Mouse (Mus musculus) MN1 (cell line): ENCODE measurements around the gene Sox13.

Source experiments
- DNase-seq: peaks from one replicate; pipeline ENCODE4 v3.0.0-alpha.2; 2016; ENCODE audit warnings: low spot score

The Sox13 gene

DNA sequence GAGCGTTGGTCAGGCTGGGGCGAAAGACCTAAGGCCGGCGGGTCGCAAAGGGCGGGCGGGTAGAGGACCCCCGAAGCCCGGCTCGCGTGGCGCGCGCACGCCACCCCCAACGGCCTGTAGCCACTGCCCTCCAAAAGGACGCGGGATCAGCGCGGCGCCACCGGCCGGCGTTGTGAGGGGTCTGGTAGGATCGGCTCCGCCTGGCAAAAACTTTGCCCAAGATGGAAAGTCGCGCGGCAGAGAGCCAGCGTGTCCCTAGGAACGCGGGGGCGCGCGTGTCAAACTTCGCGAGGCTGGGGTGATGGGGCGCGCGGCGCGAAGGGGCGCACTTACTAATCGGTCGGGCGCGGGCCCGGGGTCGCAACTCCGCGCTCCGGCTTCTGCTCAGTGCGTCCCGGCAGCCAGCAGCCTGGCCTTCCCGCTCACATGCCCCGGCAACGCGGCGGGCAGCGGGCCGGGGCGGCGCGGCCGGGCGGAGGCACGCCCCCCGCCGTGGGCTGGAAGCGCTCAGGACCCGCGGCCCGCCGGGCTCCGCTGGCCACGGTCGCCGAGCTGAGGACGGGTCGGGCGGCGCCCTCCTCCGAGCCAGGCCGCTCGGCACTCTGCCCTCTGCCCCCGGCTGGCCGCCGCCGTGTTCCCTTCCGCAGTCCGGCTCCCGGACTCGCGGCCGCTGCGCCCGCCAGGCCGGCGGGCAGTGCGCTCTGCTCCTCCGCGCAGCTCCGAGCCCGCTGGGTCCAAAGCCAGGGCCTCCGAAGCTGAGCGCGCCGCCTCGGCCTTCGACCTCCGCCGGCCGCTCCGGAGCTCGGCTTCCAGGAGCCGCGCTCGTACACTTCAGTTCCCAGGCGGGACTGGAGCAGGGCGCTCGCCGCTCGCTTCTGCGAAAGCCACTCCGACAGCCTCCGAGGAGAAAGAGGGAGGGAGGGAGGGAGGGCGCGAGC is at the start of gene Sox13:
Sox13 (minus strand) TSS at position 835 of the 938 bp plus-strand sequence.
- no peak for DNase-seq

DNA sequence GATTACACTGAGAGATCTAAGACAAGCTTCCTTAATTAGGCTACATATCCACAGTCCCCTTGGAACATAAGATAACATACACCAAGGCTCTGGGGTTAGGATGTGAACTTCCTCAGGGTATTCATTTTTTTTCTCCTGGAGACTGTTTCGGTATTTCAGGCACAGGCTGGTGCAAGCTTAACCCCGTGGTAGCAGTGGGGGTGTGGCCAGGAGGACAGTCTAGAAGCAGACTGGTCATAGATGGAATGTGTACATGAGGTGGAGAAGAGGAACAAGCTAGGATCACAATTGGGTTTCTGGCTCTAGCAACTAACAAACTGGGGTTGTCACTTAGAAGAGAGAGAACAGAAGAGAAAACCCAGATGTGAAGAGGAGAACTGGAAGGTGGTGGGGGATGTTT is 47.4 kb upstream of the Sox13 start:
- DNase-seq: no peak

DNA sequence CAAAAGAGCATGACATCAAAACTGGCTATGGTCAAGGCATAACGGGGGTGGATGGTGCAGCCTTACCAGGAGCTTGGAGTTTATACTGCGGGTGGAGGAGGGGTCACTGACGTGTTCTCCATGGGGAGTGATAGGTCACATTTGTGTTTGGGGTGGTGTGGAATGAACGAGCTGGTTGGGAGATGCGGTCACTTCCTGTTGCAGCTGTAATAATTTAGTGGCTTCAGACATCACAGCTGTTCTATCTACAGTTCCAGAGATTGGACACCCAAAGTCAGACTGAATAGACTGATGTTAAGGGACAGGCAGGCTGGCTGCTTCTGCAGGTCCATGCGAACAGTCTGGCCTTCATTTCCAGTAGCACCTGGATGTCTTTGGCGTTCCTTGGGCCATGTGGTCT is 46.9 kb upstream of the Sox13 start:
- no peak for DNase-seq

DNA sequence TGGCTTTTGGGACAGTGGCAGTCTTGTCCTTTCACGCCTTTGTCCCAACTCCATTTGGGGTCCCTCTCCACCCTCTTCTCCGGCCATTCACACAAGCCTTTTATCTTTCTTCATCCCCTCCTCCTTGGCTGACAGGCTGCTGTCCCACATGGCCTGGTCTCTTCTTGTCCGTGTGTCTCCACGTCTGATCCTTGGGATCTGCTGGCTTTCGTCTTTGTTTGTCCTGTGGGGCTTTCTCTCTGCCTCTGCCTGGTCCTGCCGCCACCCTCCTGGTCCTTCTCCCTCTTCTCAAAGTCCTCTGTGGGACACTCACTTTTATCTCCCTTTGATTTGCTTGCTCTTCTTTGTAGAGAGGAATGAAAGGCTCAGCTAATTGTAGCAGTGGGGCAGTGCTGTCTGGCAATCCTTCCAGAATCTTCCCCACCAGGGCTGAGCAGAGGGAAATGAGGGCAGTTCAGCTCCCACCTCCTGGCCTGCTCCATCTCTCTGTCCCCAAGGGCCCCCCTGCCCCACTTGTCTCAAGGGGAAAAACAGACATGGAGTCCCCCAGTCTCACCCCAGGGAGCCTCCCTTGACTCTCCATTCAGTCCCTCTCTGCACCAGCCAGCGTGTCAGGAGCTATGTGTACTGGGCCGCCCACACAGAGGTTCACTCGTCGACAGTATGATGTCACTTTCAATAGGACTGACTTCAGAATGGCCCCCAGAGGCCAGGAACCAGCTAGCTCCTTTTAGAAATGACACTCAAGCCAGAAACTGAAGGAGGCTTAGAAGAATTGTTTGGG is 46.3 kb upstream of the Sox13 start:
- no peak for DNase-seq

DNA sequence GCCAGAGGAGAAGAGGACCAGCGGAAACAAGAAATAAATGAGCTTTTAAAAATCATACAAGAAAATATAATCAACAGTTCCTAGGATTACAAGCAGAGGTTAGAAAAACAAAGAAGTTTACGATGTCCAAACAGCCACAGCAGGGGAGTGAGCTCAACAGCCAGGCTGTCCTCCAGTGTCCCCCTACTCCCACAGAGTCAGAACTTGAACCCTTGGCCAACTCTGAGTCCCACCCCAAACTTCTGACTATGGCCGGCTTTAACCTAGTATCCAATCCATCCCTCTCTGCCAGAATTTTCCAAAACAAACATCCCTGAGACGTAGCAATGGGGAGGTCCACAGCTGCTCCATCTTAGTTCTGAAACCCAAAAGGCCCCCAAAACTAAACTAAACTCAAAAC is 45.0 kb upstream of the Sox13 start:
- no peak for DNase-seq

DNA sequence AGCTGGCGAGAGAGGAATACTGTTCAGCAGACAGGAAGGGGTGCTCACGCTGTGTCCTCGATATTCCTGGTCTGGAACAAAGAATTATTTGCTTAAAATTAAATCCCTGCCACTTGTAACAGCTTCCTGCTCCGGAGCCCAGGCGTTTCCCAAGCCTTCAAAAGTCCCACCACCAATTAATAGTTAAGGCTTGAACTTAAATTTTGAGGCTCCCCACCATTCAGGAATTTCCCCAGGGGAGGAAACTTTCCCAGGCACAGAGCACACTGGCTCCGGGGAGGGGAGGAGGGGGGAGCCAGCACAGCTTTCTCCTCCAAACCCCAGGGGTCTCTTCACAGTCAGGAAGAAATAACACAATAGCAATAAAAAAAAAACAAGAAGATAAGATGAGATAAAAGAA is 44.6 kb upstream of the Sox13 start:
- no peak for DNase-seq

DNA sequence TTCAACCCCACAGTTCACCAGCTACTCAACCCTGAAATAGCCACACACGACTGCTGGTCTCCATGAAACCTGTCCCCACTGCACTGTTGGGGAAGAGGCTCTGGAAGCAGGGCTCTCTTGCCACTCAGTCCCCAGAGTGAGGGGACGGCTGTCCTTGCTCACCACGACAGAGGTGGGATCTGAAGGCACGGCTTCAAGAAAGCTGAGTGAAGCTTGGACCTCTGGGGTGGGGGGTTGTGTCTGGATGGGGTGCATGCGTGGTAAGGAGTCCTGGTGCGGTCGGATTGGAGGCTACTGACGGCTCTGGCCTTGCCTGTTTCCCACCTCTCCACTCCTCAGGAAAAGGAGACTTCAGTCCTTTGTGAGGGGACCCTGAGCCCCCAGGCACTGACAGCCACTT is 43.7 kb upstream of the Sox13 start:
- DNase-seq: no peak

DNA sequence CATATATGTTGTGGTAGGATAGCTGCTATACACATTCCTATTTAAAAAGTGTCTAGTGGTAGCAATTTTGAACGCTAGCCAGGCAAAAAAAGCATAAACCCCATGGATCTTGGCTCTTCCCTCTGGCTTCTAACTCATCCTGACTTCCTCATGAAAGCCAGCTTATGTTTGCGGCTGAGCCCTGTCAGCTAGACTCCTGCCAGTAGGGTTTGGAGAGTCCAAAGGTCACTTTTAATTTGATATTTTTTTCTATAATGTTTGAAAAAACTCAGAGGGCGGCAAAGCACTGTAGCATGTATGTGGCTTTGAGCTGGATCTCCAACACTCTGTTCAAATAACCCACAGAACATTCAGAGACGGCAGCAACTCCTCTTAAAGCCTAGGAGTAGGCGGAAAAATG is 39.0 kb upstream of the Sox13 start:
- no peak for DNase-seq

DNA sequence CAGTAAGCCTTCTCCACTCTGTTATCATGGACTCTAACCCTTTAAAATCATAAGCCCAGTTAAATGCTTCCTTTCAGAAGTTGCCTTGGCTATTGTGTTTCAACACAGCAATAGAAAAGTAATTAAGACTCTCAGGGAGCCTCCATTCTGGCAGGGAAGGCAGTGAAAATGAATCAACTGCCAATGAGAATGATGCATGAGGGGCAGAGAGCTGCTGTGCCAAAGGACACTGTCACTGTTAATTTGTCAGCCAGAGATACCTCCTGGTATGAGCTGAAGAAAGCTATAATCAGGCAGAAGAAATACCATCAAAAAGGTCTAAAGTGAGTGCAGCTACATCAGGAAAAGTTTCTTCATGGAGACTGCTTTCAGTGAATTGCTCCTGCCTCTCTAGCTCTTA is 36.8 kb upstream of the Sox13 start:
- DNase-seq: no peak

DNA sequence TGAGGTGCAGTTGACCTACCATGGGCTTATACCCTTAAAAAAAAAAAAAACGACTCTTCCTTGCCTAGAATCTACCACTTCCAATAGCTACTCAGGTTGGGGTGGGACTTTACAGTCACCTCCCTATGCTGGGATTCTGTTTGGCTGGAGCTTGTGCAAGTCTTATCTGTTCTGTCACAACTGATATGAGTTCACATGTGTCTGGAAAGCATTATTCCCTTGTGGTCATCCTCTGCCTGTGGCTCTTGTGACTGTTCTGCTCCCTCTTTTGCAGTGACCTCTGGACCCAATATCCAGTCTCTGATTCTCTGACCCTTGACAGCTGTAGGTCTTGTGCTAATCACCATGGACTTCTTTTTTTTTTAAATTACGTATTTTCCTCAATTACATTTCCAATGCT is 31.9 kb upstream of the Sox13 start:
- no peak for DNase-seq

DNA sequence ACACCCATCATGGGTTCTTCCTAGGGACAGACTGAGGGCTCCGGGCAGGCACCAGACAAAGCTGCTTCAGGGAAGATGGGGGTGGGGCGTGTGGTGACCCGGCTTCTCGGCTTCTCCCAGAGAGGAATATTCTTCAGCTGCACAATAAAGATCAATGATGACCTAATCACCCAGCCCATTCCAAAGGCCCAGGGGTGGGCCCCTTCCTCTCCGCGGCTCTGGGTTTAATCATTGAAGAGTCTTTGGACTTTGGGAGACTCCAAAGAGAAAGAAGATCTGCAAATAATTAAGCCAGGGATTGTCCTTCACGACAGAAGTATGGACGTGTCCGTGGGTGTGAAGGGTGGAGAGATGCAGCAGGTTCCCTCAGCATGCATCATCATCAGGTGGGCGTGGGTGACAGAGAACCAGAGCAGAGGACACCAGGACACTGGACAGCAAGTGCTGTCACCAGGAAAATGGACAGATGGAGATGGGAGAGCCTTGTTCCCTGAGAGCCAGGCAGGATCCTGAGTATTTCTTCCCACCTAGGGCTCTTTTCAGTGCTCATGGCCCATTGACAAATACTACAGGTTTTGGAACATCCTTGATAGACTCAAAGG is 28.5 kb upstream of the Sox13 start:
- DNase-seq: no peak

DNA sequence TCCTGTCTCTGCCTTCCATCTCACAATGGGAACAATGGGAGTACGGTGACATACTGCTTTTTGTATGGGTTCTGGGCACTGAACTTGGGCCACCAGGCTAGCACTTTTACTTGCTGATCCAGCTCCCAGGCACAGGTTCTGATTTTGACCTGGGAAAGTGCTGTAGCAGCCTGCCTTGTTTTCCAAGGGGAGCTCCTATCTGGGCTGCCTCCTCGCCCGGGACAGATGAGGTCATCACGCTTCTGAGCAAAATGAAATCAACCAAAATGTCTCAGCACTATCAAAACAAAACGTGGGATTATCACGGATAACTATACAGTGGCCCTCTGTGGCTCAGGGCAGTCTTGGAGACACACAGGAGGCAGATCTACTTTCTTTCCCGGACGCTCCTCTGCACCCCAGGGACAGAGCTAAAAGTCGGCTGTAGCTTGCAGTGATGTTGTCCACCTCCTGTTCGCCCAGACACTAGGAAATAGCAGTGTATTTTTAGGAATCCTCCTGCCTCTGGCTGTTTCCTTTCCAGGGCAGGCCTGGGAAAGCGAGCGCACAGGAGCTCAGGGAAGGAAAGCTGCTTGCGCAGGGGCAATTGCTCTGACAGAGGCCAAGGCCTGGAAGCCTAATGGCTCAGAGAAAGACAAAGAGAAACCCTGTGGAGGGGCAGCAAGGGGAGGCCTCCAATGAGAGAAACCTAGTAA is 27.8 kb upstream of the Sox13 start:
- DNase-seq: no peak

DNA sequence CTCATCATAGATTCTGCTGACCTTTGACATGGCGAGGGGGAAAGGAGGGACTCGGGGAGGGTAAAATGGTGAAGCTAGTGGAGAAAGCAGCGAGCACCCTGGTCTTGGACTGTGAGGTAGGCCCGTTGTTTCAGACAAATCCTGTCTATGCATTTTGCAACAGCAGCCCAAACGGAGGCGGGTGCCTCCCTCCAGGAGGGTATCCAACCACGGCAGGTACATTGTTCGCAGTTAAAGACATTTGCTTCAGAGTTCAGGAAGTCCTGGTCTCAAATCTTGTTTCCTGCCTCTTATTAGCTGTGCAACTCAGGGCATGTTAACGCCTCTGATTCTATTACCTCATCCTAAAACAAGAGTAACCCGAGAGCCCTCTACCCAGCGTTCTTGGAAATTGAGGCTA is 26.8 kb upstream of the Sox13 start:
- no peak for DNase-seq

DNA sequence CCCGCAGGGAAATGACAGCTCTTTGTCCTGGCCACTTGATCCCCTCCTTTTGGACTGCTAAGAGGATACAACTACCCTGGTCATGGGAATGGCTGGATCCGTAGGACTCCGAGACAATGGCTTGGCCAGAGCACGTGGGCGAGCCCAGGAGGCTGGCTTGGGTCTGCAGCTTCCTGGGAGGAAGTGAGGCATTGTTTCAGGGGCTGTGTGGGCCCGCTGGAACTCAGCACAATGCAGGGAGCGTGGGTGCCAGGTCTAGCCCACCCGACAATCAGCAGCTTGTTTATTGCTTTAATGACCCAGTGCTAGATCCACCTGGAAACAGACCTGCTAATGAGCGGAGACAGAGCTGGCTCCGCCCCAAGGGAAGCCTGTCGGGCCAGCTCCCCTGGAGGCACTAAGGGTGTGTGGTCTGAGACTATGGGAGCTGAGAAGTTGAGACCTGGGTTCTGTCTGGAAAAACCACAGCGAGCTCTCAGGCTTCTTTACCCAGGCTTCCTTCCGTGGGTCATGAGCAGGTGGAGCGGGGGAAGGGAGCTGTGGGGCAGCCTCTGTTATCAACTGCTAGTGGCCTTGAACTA is 24.3 kb upstream of the Sox13 start:
- no peak for DNase-seq

DNA sequence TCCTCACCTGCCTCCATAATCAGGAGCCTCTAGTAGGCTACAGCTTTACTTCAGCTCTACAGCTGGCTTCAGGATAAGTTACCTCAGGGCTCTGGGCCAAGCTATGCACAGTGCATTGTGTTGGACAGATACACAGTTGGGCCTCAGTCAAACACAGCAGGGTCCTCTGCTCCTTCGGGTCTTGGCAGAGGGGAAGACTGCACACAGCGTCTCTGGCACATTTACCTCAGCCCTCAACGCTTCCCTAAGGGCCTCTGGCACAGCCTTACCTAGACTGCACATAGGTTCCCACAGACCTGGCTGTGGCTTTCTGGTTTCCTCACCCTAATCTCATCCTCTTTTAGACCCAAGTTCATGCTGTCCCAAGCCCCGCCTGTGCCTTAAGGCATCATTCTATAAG is 22.1 kb upstream of the Sox13 start:
- DNase-seq: no peak

DNA sequence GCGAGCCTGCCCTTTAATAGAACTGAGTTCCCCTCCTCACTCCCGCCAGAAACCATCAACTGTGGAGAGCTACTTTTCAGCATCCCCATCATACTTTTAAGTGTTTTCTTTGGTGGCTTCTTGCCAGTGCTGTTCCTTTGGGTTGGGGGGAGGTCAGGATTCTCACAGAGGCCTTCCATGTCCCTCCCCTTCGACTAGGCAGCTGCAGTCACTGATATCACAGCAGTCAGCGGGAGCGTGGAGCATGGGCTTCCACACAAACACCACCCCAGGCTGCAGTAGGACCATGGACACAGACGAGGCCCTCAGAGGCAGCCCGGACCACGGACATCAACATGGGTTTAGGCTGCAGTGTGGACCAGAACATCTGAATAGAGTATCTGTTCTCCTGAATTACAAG is 20.1 kb upstream of the Sox13 start:
- no peak for DNase-seq

DNA sequence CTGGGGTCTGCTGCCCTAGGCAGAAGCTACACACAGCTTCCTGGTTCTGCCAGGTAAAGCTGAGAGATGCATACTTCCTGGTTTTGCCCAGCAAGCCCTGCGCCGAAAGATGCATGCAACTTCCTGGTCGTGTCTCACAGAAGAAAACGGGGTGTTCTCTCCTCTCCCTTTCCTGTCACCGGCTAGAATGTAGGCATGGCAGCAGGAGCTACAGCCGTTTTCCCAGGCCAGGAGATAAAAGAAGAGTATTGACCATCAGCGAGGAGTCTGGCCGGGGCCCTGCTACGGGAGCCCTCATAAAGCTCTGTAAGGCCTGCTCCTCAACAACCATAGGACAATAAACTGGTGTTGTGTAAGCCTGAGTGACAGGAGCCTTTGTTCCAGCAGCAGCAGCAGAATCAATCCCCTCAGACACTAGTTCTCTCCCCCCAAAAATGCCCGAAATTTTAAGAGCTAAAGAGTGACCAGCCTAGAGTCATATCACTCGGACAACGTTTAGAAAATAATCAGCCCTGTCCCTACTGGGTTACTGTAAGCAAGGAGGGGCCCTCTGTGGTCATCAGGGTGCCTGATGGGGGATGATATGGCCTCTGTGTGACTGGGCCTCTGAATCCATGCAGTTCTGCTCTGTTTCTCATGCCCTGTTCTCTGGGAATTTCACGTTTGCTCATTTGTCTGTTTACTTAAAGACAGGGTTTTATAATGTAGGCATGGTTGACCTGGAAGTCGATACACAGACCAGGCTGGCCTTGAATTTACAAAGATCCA is 13.9 kb upstream of the Sox13 start:
- no peak for DNase-seq

DNA sequence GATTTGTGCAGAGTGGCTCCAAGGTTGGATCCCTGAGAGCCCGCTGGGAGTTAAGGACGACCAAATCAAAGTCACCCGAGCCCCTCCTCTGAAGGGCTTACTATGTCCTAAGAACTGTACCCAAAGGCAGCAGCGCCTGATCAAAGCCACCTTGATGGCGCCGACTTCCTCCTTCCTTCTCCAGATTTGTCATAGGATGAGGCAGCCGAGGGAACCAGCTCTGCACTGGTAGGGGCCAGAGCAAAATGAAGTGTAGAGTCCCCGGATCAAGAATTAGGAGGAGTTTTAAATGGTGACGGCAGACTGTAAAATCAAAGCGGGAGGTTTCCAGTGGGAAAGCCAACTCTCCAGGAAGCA is 10.6 kb upstream of the Sox13 start:
- DNase-seq: no peak

DNA sequence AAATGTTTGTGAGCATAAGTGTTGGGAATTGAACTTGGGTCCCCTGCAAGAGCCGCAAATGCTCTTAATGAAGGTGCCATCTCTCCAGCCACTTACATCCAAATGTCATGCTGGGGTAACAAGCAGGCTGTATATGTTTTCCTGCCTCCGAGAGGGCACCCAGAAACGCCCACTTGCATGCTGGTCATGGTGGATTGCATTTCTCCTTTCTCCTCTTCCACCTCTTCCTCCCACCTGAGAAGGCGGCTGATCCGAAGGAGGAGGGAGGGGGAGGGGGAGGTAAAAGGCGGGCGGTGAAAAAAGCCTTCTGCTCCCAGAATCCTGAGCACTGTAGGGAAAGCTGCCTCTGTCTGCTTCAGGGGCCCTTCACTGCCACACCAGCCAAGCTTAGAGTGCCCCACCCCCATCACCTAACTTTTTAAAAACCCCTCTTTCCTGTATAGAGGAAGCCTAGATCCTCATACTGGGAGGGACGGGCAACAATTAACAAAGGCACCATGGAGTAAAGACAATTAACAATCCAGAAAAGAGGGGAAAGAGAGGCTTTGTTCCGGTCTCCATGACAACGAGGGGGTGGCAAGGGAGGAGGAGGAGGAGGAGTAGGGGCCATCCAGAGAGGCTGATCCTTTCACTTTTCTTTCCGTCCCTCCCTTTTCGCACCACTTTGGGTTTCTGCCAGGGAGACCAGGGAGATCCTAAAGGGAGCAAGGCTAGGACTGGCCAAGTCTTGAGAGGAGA is 10.0 kb upstream of the Sox13 start:
- DNase-seq: no peak

DNA sequence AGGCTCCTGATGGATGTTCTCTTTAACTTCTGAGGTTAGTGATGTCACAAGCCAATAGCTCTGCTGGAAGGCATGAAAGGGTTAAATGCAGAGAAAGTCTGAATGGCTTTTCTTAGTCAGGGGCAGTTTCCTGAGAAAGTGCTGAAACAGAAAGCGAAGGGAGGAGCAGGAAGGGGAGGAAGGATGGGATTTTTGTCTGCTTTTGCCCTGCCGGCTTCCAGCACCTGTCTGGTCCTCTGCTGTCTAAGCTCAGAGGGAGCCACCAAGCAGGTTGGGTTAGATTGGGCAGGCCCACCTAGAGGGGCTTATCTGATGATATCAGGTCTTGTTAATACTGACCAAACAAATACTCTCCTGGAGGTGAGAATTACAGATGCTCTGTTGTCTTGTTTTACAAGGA is 8.4 kb upstream of the Sox13 start:
- DNase-seq: no peak

DNA sequence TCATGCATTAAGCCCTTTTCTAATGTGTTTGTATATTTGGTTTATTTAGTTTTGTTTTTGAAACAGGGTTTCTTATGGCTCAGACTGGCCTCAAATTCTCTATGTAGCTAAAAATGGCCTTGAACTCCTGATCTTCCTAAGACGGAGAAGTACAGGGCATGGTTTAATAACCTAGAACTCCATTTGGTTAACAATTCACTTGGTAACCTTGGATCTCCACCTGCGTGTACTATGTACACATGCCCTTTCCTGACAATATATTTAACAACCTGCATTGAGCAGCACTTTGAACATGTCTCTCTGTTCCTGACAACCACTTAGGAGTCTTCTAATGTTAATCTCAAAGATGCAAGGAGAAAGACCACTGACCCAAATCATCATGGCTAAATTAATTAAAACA is 7.0 kb upstream of the Sox13 start:
- DNase-seq: no peak
